In genomic region chr8:107936725-107937124, GRCm38 (mm10) we compare ENCODE assay signal across 34 mouse cellular contexts.
"Had no signal": no experiment of that assay in that cellular context is flagged by ENCODE, and none has a peak within 500 bp of the region (broad histone marks: within the 10 kb centered on the region; RNA-seq: fewer than 3 reads in every experiment).

No protein-coding gene starts in this region.

- ATAC-seq: hindbrain, embryonic 16.5 days; hindbrain, postnatal 0 days; inflammation-experienced regulatory T-cells, adult 6 months; intestine, embryonic 15.5 days; intestine, embryonic 16.5 days; intestine, postnatal 0 days had no signal

- H3K9me3 ChIP-seq: heart, embryonic 10.5 days; heart, embryonic 12.5 days; heart, embryonic 13.5 days; heart, embryonic 15.5 days; hindbrain, embryonic 10.5 days; hindbrain, embryonic 12.5 days; hindbrain, embryonic 13.5 days; hindbrain, embryonic 15.5 days; intestine, embryonic 15.5 days; kidney, embryonic 15.5 days had no signal

- H3K4me1 ChIP-seq: heart, embryonic 10.5 days; heart, embryonic 12.5 days; heart, embryonic 13.5 days; heart, embryonic 15.5 days; intestine, embryonic 15.5 days; kidney, embryonic 15.5 days had no signal

- H3K4me2 ChIP-seq: heart, embryonic 11.5 days; heart, embryonic 12.5 days; heart, embryonic 13.5 days; heart, embryonic 15.5 days; hindbrain, embryonic 12.5 days; hindbrain, embryonic 13.5 days; hindbrain, embryonic 14.5 days; hindbrain, embryonic 15.5 days; intestine, embryonic 15.5 days; kidney, embryonic 15.5 days had no signal

- H3K27ac ChIP-seq: heart, embryonic 10.5 days; heart, embryonic 13.5 days; heart, embryonic 15.5 days; hindbrain, embryonic 10.5 days; hindbrain, embryonic 12.5 days; hindbrain, embryonic 13.5 days; hindbrain, embryonic 14.5 days; hindbrain, embryonic 15.5 days; hindbrain, postnatal 0 days; intestine, embryonic 15.5 days; kidney, embryonic 15.5 days; kidney, postnatal 0 days; layer of hippocampus, adult 2 months had no signal

- H3K9ac ChIP-seq: heart, embryonic 12.5 days; heart, embryonic 13.5 days; heart, embryonic 15.5 days; hindbrain, embryonic 12.5 days; hindbrain, embryonic 13.5 days; hindbrain, embryonic 14.5 days; hindbrain, embryonic 15.5 days; intestine, embryonic 15.5 days; kidney, embryonic 15.5 days had no signal

- H3K4me3 ChIP-seq: heart, embryonic 10.5 days; heart, embryonic 12.5 days; heart, embryonic 13.5 days; heart, embryonic 15.5 days; hindbrain, embryonic 10.5 days; hindbrain, embryonic 12.5 days; hindbrain, embryonic 13.5 days; hindbrain, embryonic 15.5 days; intestine, embryonic 15.5 days; kidney, embryonic 15.5 days; layer of hippocampus, adult 2 months had no signal

- H3K36me3 ChIP-seq: heart, embryonic 10.5 days; heart, embryonic 12.5 days; heart, embryonic 13.5 days; heart, embryonic 15.5 days; hindbrain, embryonic 10.5 days; hindbrain, embryonic 12.5 days; hindbrain, embryonic 13.5 days; hindbrain, embryonic 15.5 days; intestine, embryonic 15.5 days; kidney, embryonic 15.5 days had no signal

- DNase-seq: heart, postnatal 10 days; heart, postnatal 36 days; heart, postnatal 4 days; kidney, adult 11 months; kidney, adult 18-20 months; kidney, adult 2 months; kidney, adult 8-10 months; kidney, adult 9 months; kidney, postnatal 10 days; kidney, postnatal 14 days; kidney, postnatal 25 days; kidney, postnatal 36 days; kidney, postnatal 4 days; layer of hippocampus, adult 9-11 months; layer of hippocampus, postnatal 36 days had no signal

- H3K27me3 ChIP-seq: heart, embryonic 12.5 days; heart, embryonic 15.5 days; hindbrain, embryonic 12.5 days; hindbrain, embryonic 13.5 days; hindbrain, embryonic 15.5 days; intestine, embryonic 15.5 days had no signal
